Mouse (Mus musculus) heart, adult 2 months (tissue): Measurements from ENCODE around the gene Lamtor3. TPM values are rescaled to one million over a fixed set of nuclear protein-coding genes. Genes with fewer than 3 reads are reported as not detected.
"Not testable (repeated sequence)": the region's sequence is repeated elsewhere in the genome, so short reads cannot be mapped to it uniquely, and the experiment has no call there.

Experiments used
- DNase-seq, 2 experiments: peaks; one replicate each; pipeline ENCODE4 v3.0.0; 2021
- H3K27ac ChIP-seq: fragments of 200-600 bp; 2 replicates; pipeline ENCODE4 v1.8.1; 2022
- H3K27me3 ChIP-seq: fragments of 200-500 bp; 2 replicates; pipeline ENCODE4 v1.6.1; 2012; ENCODE audit warnings: mild to moderate bottlenecking, low read length, inconsistent platforms, mixed read lengths; ENCODE audit not compliant: control insufficient read depth, insufficient read depth
- H3K36me3 ChIP-seq: fragments of 200-500 bp; 2 replicates; pipeline ENCODE4 v1.6.1; 2012; ENCODE audit warnings: low read length, inconsistent platforms; ENCODE audit not compliant: control insufficient read depth, insufficient read depth
- H3K4me1 ChIP-seq: fragments of 200-500 bp; 2 replicates; pipeline ENCODE4 v1.6.1; 2011; ENCODE audit warnings: low read length; ENCODE audit not compliant: control insufficient read depth, insufficient read depth
- H3K4me3 ChIP-seq: fragments of 200-600 bp; 2 replicates; pipeline ENCODE4 v1.8.1; 2022
- H3K79me2 ChIP-seq: fragments of 200-500 bp; replicated peaks from 2 replicates; pipeline ENCODE4 v1.6.1; 2012; ENCODE audit warnings: mild to moderate bottlenecking, inconsistent platforms, low read length, moderate library complexity, mixed read lengths; ENCODE audit not compliant: control insufficient read depth, insufficient read depth
- H3K9ac ChIP-seq: fragments of 200-500 bp; 2 replicates; pipeline ENCODE4 v1.6.1; 2012; ENCODE audit warnings: low read depth, mild to moderate bottlenecking, control low read depth, inconsistent platforms, low read length, mixed read lengths
- CTCF ChIP-seq: fragments of 200-600 bp; IDR thresholded peaks from 2 replicates; pipeline ENCODE4 v1.8.1; 2022; ENCODE audit warnings: antibody characterized with exemption, mild to moderate bottlenecking, moderate library complexity
- EP300 ChIP-seq: fragments of 200-500 bp; IDR thresholded peaks from 2 replicates; pipeline ENCODE4 v1.6.1; 2011; ENCODE audit warnings: low read depth, low read length, control low read depth; ENCODE audit not compliant: insufficient read depth
- POLR2A ChIP-seq: fragments of 200-500 bp; IDR thresholded peaks from 2 replicates; pipeline ENCODE4 v1.6.1; 2011; ENCODE audit warnings: mild to moderate bottlenecking, low read depth, low read length, control low read depth; ENCODE audit not compliant: insufficient read depth
- WGBS: fragments of 180-500 bp; shearing (Covaris S2); methylation state at CpG from one replicate; pipeline ENCODE4 v1.1.7; 2018; 5-methylcytosine and 5-hydroxymethylcytosine counted together
- intact Hi-C: fragments of 180-260 bp; cut with DNase I; formaldehyde crosslinking; loops from one replicate; pipeline ENCODE4 v1.15.1; 2025
- polyA plus RNA-seq: library from polyadenylated mRNA; depleted of rRNA; stranded (reverse); fragments of >200 nt; gene quantifications from 2 replicates; pipeline ENCODE4 v1.2.3, GENCODE M21; 2012
- total RNA-seq, 2 experiments: library from RNA; stranded (reverse); gene quantifications; 2 replicates each; pipeline ENCODE4 v1.2.3; 2021

The Lamtor3 gene
- total and polyA plus RNA-seq, 3 experiments: 48.7 to 107 (median 88.9) TPM

GRCm38 (mm10) chr3:137958352-137958751, 40.0 kb downstream of the Lamtor3 start:
- no peak overlapping the region for H3K4me3 ChIP-seq
- H3K27me3 ChIP-seq: no peaks in the 10 kb centered on the region
- 92% methylated on average over 4 of the region's 4 CpGs for WGBS
- H3K36me3 ChIP-seq: peaks cover 6% of the 10 kb centered on the region; the same call in 1 of the 2 replicates
- intact Hi-C loops: no loop called here
- TF ChIP-seq POLR2A (no peak), EP300 (no peak), CTCF (no peak)
- no peaks in the 10 kb centered on the region for H3K79me2 ChIP-seq
- no peak for DNase-seq
- H3K9ac ChIP-seq: no peak overlapping the region
- H3K4me1 ChIP-seq: peaks cover 6% of the 10 kb centered on the region
- H3K27ac ChIP-seq: no peak overlapping the region

DNA sequence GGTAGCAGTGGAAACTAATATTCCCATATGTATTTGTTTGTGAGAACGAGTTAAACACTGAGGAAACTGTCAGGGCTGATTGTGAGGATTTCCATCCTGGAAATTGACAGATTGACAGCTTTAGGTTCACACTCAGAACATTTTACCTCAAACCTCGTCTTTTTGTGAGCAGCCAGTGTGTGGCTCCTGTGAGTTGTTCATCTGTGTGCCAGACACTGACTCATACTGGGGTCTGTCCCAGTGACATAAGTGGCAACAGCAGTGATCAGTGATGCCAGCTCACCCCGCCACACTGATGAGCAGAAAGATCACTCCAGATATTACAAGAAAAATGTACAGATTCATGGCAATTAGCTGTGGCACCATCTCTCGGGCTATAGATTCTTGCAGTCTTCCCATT, 41.1 kb downstream of the Lamtor3 start:
- Histone ChIP-seq H3K79me2 (no peaks in the 10 kb centered on the region), H3K9ac (no peak overlapping the region), H3K4me1 (peaks cover 6% of the 10 kb centered on the region; the same call in 1 of the 2 replicates), H3K27me3 (no peaks in the 10 kb centered on the region), H3K4me3 (no peak overlapping the region), H3K36me3 (peaks cover 6% of the 10 kb centered on the region; the same call in 1 of the 2 replicates), H3K27ac (no peak overlapping the region)
- DNase-seq: no peak
- no peak for TF ChIP-seq EP300
- TF ChIP-seq POLR2A: no peak
- TF ChIP-seq CTCF: no peak
- 84% methylated on average over 4 of the region's 4 CpGs for WGBS
- intact Hi-C loops: no loop called here

GRCm38 (mm10) chr3:137961736-137962385, 43.6 kb downstream of the Lamtor3 start:
- Histone ChIP-seq H3K4me1 (peaks cover 6% of the 10 kb centered on the region; the same call in 1 of the 2 replicates), H3K4me3 (no peak overlapping the region), H3K36me3 (peaks cover 6% of the 10 kb centered on the region; the same call in 1 of the 2 replicates), H3K27me3 (no peaks in the 10 kb centered on the region), H3K9ac (no peak overlapping the region), H3K27ac (peak overlapping the region; percentile 22), H3K79me2 (no peaks in the 10 kb centered on the region)
- WGBS: 38% methylated on average over 8 of the region's 8 CpGs
- intact Hi-C loops: no loop called here
- DNase-seq: no peak
- no peak for TF ChIP-seq EP300
- TF ChIP-seq POLR2A: no peak
- no peak for TF ChIP-seq CTCF

DNA sequence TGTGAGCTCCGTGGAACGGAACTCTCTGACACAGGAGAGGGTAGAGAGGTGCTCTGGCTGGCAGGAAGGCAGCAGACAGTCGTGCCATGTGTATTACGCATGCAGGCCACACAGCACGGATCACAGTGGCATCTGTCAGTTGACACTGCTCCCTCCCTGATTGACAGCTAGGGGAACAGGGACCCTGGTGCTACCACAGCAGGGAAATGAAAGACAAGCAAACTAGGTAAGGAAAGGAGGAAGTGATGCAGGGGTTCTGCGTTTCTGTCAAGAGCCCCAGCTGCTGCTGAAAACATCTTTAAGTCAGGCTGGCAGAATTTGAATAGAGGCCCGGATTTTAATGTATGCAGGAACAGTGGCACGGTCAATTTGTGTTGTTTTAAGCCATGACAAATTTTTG, 45.2 kb downstream of the Lamtor3 start:
- Histone ChIP-seq H3K4me3 (no peak overlapping the region), H3K36me3 (peaks cover 6% of the 10 kb centered on the region; the same call in 1 of the 2 replicates), H3K9ac (no peak overlapping the region), H3K27ac (peak overlapping the region; percentile 15), H3K79me2 (no peaks in the 10 kb centered on the region), H3K27me3 (no peaks in the 10 kb centered on the region), H3K4me1 (peaks cover 7% of the 10 kb centered on the region)
- no peak for TF ChIP-seq POLR2A
- TF ChIP-seq CTCF: no peak
- no peak for TF ChIP-seq EP300
- intact Hi-C loops: no loop called here
- DNase-seq: no peak
- WGBS: 61% methylated on average over 8 of the region's 8 CpGs

GRCm38 (mm10) chr3:137964014-137964413, 45.7 kb downstream of the Lamtor3 start:
- DNase-seq, H3K27me3 ChIP-seq, H3K4me3 ChIP-seq, H3K36me3 ChIP-seq, H3K79me2 ChIP-seq, H3K9ac ChIP-seq, intact Hi-C loops, H3K4me1 ChIP-seq, H3K27ac ChIP-seq: not testable (repeated sequence)
- WGBS: 68% methylated on average over 1 of the region's 1 CpGs

DNA sequence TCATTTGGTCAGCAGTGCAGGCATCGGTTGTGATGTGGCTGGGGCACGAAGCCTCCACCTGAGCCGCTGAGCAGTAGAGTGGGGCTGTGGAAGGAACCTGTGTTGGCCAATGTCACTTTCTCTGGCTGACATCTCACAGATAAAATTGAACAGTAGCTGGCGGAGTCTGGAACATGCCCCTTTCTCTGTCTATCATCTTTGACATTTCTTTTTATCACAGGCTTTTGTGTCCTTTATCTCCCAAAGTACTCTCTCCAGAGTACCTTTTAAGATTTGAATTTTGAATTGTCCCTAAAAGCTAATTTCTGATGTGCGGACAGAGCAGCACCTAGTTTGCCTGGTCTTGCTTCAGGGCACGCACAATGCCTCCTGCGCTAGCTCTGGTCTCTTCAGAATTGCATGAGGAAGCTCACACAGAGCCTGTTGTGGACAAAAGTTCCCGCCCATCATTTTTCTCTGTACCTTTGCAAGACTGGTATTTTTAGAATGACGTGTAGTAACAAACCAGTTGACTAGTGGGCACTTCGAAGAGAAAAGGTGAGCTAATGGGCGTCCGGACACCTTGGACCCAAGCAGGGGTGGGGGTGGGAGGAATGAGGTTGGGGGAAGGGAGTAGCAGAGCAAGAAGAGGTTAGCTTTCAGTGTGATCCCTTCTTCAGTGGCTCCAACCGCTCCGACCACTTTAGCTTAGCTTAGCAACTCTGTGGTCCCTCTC, 50.0 kb downstream of the Lamtor3 start:
- H3K4me1 ChIP-seq: peaks cover 10% of the 10 kb centered on the region
- TF ChIP-seq POLR2A (no peak), CTCF (no peak), EP300 (no peak)
- peak overlapping the region; percentile 52; the same call in 1 of the 2 replicates for H3K27ac ChIP-seq
- H3K79me2 ChIP-seq: no peaks in the 10 kb centered on the region
- DNase-seq: no peak
- H3K27me3 ChIP-seq: no peaks in the 10 kb centered on the region
- no peak overlapping the region for H3K4me3 ChIP-seq
- no peak overlapping the region for H3K9ac ChIP-seq
- no peaks in the 10 kb centered on the region; the same call in 1 of the 2 replicates for H3K36me3 ChIP-seq
- 74% methylated on average over 14 of the region's 14 CpGs for WGBS
- intact Hi-C loops: no loop called here
